Mouse (Mus musculus): ENCODE measurements at regions not wholly inside any gene's neighbourhood (a gene's known extent, or its start where the extent isn't known, plus 50 kb on each side); places are given as distances from the start of the nearest gene placed in this dataset.
"Not testable (repeated sequence)": the region's sequence is repeated elsewhere in the genome, so short reads cannot be mapped to it uniquely, and the experiment has no call there.

- H3K9ac ChIP-seq (ENCODE audit: control insufficient read depth, low read depth, low read length, poor library complexity, severe bottlenecking); H3K4me1 ChIP-seq (ENCODE audit: control insufficient read depth in 1 of 2, insufficient read depth in 2 of 2, low read length in 2 of 2); H3K27me3 ChIP-seq (ENCODE audit: control insufficient read depth in 1 of 2, insufficient read depth in 2 of 2, low read length in 2 of 2); H3K36me3 ChIP-seq (ENCODE audit: control insufficient read depth in 1 of 2, insufficient read depth in 2 of 2, low read length in 2 of 2); H3K79me2 ChIP-seq (ENCODE audit: control insufficient read depth, insufficient read depth, low read length, poor library complexity); H3K9me3 ChIP-seq (replicated peaks; ENCODE audit: insufficient read depth, low read length); H3K27ac ChIP-seq (ENCODE audit: control insufficient read depth, low read depth, low read length); H3K4me3 ChIP-seq (ENCODE audit: control insufficient read depth in 1 of 2, insufficient read depth in 1 of 2, low read depth in 2 of 2, low read length in 2 of 2); DNase-seq (ENCODE audit: low read depth, low spot score): not testable (repeated sequence)
These were observed 111.9 kb upstream of the Pde7b start for GRCm38 (mm10) chr10:20836816-20837215.

GRCm38 (mm10) chr10:20834806-20835575 is 110.1 kb upstream of the Pde7b start:
- Histone ChIP-seq H3K27ac (ENCODE audit: control insufficient read depth, low read depth, low read length) (no peak overlapping the region), H3K9me3 (replicated peaks; ENCODE audit: insufficient read depth, low read length) (no peaks in the 10 kb centered on the region), H3K79me2 (ENCODE audit: control insufficient read depth, insufficient read depth, low read length, poor library complexity) (no peaks in the 10 kb centered on the region), H3K9ac (ENCODE audit: control insufficient read depth, low read depth, low read length, poor library complexity, severe bottlenecking) (no peak overlapping the region), H3K27me3 (ENCODE audit: control insufficient read depth in 1 of 2, insufficient read depth in 2 of 2, low read length in 2 of 2) (peaks cover 0 to 2% of the 10 kb centered on the region in 2 experiments; a peak in 3 of 4 replicates), H3K36me3 (ENCODE audit: control insufficient read depth in 1 of 2, insufficient read depth in 2 of 2, low read length in 2 of 2) (no peaks in the 10 kb centered on the region), H3K4me1 (ENCODE audit: control insufficient read depth in 1 of 2, insufficient read depth in 2 of 2, low read length in 2 of 2) (no peaks in the 10 kb centered on the region), H3K4me3 (ENCODE audit: control insufficient read depth in 1 of 2, insufficient read depth in 1 of 2, low read depth in 2 of 2, low read length in 2 of 2) (no peak overlapping the region)
- TF ChIP-seq POLR2AphosphoS5 (IDR thresholded peaks at IDR 0.05; ENCODE audit: borderline replicate concordance, low read depth, low read length) (no peak), ZMIZ1 (IDR thresholded peaks at IDR 0.05; ENCODE audit: low read depth, low read length) (no peak), TAL1 (IDR thresholded peaks at IDR 0.05; ENCODE audit: low read length) (no peak), NRF1 (IDR thresholded peaks at IDR 0.05; ENCODE audit: insufficient read depth, low read depth, low read length, poor library complexity, severe bottlenecking) (no peak), MYB (IDR thresholded peaks at IDR 0.05; ENCODE audit: low read depth, low read length) (no peak), ZC3H11A (IDR thresholded peaks at IDR 0.05; ENCODE audit: low read depth, low read length) (no peak), BHLHE40 (IDR thresholded peaks at IDR 0.05; ENCODE audit: borderline replicate concordance, low read depth, low read length) (no peak), POLR2AphosphoS2 (IDR thresholded peaks at IDR 0.05; ENCODE audit: low read length) (no peak), ZNF384 (IDR thresholded peaks at IDR 0.05; ENCODE audit: low read depth, low read length) (no peak), SMC3 (IDR thresholded peaks at IDR 0.05; ENCODE audit: low read depth, low read length) (no peak), MXI1 (IDR thresholded peaks at IDR 0.05; ENCODE audit: low read depth, low read length) (no peak), SIN3A (IDR thresholded peaks at IDR 0.05; ENCODE audit: low read length) (no peak), USF1 (IDR thresholded peaks at IDR 0.05; ENCODE audit: low read depth, low read length) (no peak), POLR2A (IDR thresholded peaks at IDR 0.05; ENCODE audit: control insufficient read depth in 1 of 2, insufficient read depth in 1 of 2, low read depth in 1 of 2, low read length in 2 of 2, poor library complexity in 1 of 2) (no peak), E2F4 (IDR thresholded peaks at IDR 0.05; ENCODE audit: borderline replicate concordance, low read depth, low read length) (no peak), MAFK (IDR thresholded peaks at IDR 0.05; ENCODE audit: borderline replicate concordance, low read depth, low read length) (no peak), CHD2 (IDR thresholded peaks at IDR 0.05; ENCODE audit: low read length) (no peak), ELF1 (IDR thresholded peaks at IDR 0.05; ENCODE audit: low read depth, low read length) (no peak), KAT2A (conservative IDR thresholded peaks at IDR 0.05; ENCODE audit: low read depth, low read length) (no peak), USF2 (IDR thresholded peaks at IDR 0.05; ENCODE audit: borderline replicate concordance in 1 of 2, insufficient read depth in 1 of 2, low read depth in 1 of 2, low read length in 2 of 2) (no peak)
- no peak for DNase-seq (ENCODE audit: low read depth, low spot score)

All from MEL (cell line).